Mouse (Mus musculus): ENCODE measurements around the gene Iscu. TPM values are rescaled to one million over a fixed set of nuclear protein-coding genes. Genes with fewer than 3 reads are reported as not detected.

Gene Iscu
- polyA plus RNA-seq (2016; fragmentation: Nextera tagmentation; extraction: Ambion mirVana), result 101 and 106 TPM in 2 replicates

GRCm38 (mm10) chr5:113772450-113772895 is at the start of gene Iscu, which contains the start of gene Sart3:
TSS of gene Iscu (plus strand) at chr5:113772748.
TSS of gene Sart3 (minus strand) at chr5:113772510.
- Histone ChIP-seq H3K4me1 (peaks cover 28% of the 10 kb centered on the region), H3K9ac (peak within 1 kb of the TSS; percentile 95), H3K4me2 (replicated peaks) (peak within 1 kb of the TSS; percentile 95), H3K4me3 (peak within 1 kb of the TSS; percentile 93), H3K27me3 (no peaks in the 10 kb centered on the region), H3K9me3 (replicated peaks) (no peaks in the 10 kb centered on the region), H3K27ac (peak within 1 kb of the TSS; percentile 98), H3K36me3 (peaks cover 51% of the 10 kb centered on the region)
- 0% methylated on average over 49 of the region's 49 CpGs for WGBS
- ATAC-seq (ENCODE audit: low FRiP score), result peak; percentile 85

- ATAC-seq (ENCODE audit: low FRiP score), result 0 out of 2 replicates have a peak, but pooled peaks have one; percentile 2
- no peaks in the 10 kb centered on the region for H3K9me3 ChIP-seq (replicated peaks)
- 31% methylated on average over 8 of the region's 8 CpGs for WGBS
- no peaks in the 10 kb centered on the region for H3K27me3 ChIP-seq
- no peak overlapping the region for H3K27ac ChIP-seq
- no peak overlapping the region for H3K4me2 ChIP-seq (replicated peaks)
- H3K4me1 ChIP-seq, result peaks cover 9% of the 10 kb centered on the region
- H3K36me3 ChIP-seq, result no peaks in the 10 kb centered on the region
- no peak overlapping the region for H3K9ac ChIP-seq
- H3K4me3 ChIP-seq, result no peak overlapping the region
Observed at GRCm38 (mm10) chr5:113723567-113724237, 48.8 kb upstream of the Iscu start.

GRCm38 (mm10) chr5:113724446-113724845 is 48.1 kb upstream of the Iscu start, which contains the start of gene 1700069L16Rik:
TSS of gene 1700069L16Rik (minus strand) at chr5:113724772.
- peak; percentile 69 for ATAC-seq (ENCODE audit: low FRiP score)

GRCm38 (mm10) chr5:113725417-113725816 is 47.1 kb upstream of the Iscu start:
- WGBS, result 52% methylated on average over 12 of the region's 12 CpGs
- no peaks in the 10 kb centered on the region for H3K36me3 ChIP-seq
- no peak for ATAC-seq (ENCODE audit: low FRiP score)

More at GRCm38 (mm10) chr5:113724446-113724845, 48.1 kb upstream of the Iscu start, which contains the start of gene 1700069L16Rik:
- no peaks in the 10 kb centered on the region for H3K27me3 ChIP-seq
- peaks cover 3% of the 10 kb centered on the region; the same call in 1 of the 2 replicates for H3K4me1 ChIP-seq
- no peak within 1 kb of the TSS for H3K4me2 ChIP-seq (replicated peaks)
- 4% methylated on average over 15 of the region's 15 CpGs for WGBS
- H3K9me3 ChIP-seq (replicated peaks), result no peaks in the 10 kb centered on the region
- no peak within 1 kb of the TSS for H3K27ac ChIP-seq
- no peak within 1 kb of the TSS for H3K9ac ChIP-seq
- H3K4me3 ChIP-seq, result no peak within 1 kb of the TSS
- H3K36me3 ChIP-seq, result no peaks in the 10 kb centered on the region

GRCm38 (mm10) chr5:113726618-113727017 is 45.9 kb upstream of the Iscu start:
- H3K27ac ChIP-seq, result no peak overlapping the region
- H3K4me2 ChIP-seq (replicated peaks), result no peak overlapping the region
- no peaks in the 10 kb centered on the region for H3K27me3 ChIP-seq
- H3K9me3 ChIP-seq (replicated peaks), result no peaks in the 10 kb centered on the region
- H3K36me3 ChIP-seq, result no peaks in the 10 kb centered on the region
- peaks cover 5% of the 10 kb centered on the region for H3K4me1 ChIP-seq
- H3K9ac ChIP-seq, result no peak overlapping the region
- WGBS, result 78% methylated on average over 6 of the region's 6 CpGs
- H3K4me3 ChIP-seq, result no peak overlapping the region
- ATAC-seq (ENCODE audit: low FRiP score), result no peak

More at GRCm38 (mm10) chr5:113725417-113725816, 47.1 kb upstream of the Iscu start:
- no peak overlapping the region for H3K4me2 ChIP-seq (replicated peaks)
- H3K27ac ChIP-seq, result no peak overlapping the region
- H3K27me3 ChIP-seq, result no peaks in the 10 kb centered on the region
- H3K4me1 ChIP-seq, result peaks cover under 1% of the 10 kb centered on the region; the same call in 1 of the 2 replicates
- H3K9ac ChIP-seq, result no peak overlapping the region
- H3K9me3 ChIP-seq (replicated peaks), result no peaks in the 10 kb centered on the region
- no peak overlapping the region for H3K4me3 ChIP-seq

- ATAC-seq (ENCODE audit: low FRiP score), result no peak
- Histone ChIP-seq H3K9ac (no peak overlapping the region), H3K4me3 (no peak overlapping the region), H3K4me2 (replicated peaks) (no peak overlapping the region), H3K27me3 (no peaks in the 10 kb centered on the region), H3K27ac (no peak overlapping the region), H3K4me1 (peaks cover 5% of the 10 kb centered on the region), H3K9me3 (replicated peaks) (no peaks in the 10 kb centered on the region), H3K36me3 (no peaks in the 10 kb centered on the region)
- 73% methylated on average over 12 of the region's 12 CpGs for WGBS
Observed at GRCm38 (mm10) chr5:113727238-113727637, 45.3 kb upstream of the Iscu start.

- Histone ChIP-seq H3K4me3 (no peak overlapping the region), H3K9ac (no peak overlapping the region), H3K27me3 (no peaks in the 10 kb centered on the region), H3K4me1 (peaks cover 5% of the 10 kb centered on the region), H3K36me3 (no peaks in the 10 kb centered on the region), H3K9me3 (replicated peaks) (no peaks in the 10 kb centered on the region), H3K27ac (no peak overlapping the region), H3K4me2 (replicated peaks) (no peak overlapping the region)
- 74% methylated on average over 7 of the region's 7 CpGs for WGBS
- ATAC-seq (ENCODE audit: low FRiP score), result no peak
Observed at GRCm38 (mm10) chr5:113728011-113728410, 44.5 kb upstream of the Iscu start.

- H3K27me3 ChIP-seq, result no peaks in the 10 kb centered on the region
- H3K4me2 ChIP-seq (replicated peaks), result no peak overlapping the region
- ATAC-seq (ENCODE audit: low FRiP score), result no peak
- H3K9ac ChIP-seq, result no peak overlapping the region
- no peaks in the 10 kb centered on the region for H3K36me3 ChIP-seq
- H3K4me1 ChIP-seq, result peaks cover 5% of the 10 kb centered on the region
- no peak overlapping the region for H3K27ac ChIP-seq
- 86% methylated on average over 7 of the region's 7 CpGs for WGBS
- H3K9me3 ChIP-seq (replicated peaks), result no peaks in the 10 kb centered on the region
- no peak overlapping the region for H3K4me3 ChIP-seq
Observed at GRCm38 (mm10) chr5:113728691-113729090, 43.9 kb upstream of the Iscu start.

GRCm38 (mm10) chr5:113730641-113731121 is 41.9 kb upstream of the Iscu start:
- Histone ChIP-seq H3K27me3 (no peaks in the 10 kb centered on the region), H3K9ac (no peak overlapping the region), H3K4me2 (replicated peaks) (no peak overlapping the region), H3K4me1 (peaks cover 8% of the 10 kb centered on the region; the same call in 1 of the 2 replicates), H3K36me3 (no peaks in the 10 kb centered on the region), H3K27ac (no peak overlapping the region), H3K9me3 (replicated peaks) (no peaks in the 10 kb centered on the region), H3K4me3 (no peak overlapping the region)
- WGBS, result 63% methylated on average over 7 of the region's 7 CpGs
- no peak for ATAC-seq (ENCODE audit: low FRiP score)

- no peak overlapping the region for H3K4me2 ChIP-seq (replicated peaks)
- H3K27ac ChIP-seq, result no peak overlapping the region
- no peaks in the 10 kb centered on the region for H3K9me3 ChIP-seq (replicated peaks)
- no peaks in the 10 kb centered on the region for H3K36me3 ChIP-seq
- H3K27me3 ChIP-seq, result no peaks in the 10 kb centered on the region
- WGBS, result 94% methylated on average over 7 of the region's 7 CpGs
- H3K4me3 ChIP-seq, result no peak overlapping the region
- H3K9ac ChIP-seq, result no peak overlapping the region
- H3K4me1 ChIP-seq, result peaks cover 9% of the 10 kb centered on the region
- no peak for ATAC-seq (ENCODE audit: low FRiP score)
Observed at GRCm38 (mm10) chr5:113731174-113731573, 41.4 kb upstream of the Iscu start.

GRCm38 (mm10) chr5:113732182-113732581 is 40.4 kb upstream of the Iscu start:
- H3K27me3 ChIP-seq, result no peaks in the 10 kb centered on the region
- no peaks in the 10 kb centered on the region for H3K36me3 ChIP-seq
- no peaks in the 10 kb centered on the region for H3K9me3 ChIP-seq (replicated peaks)
- ATAC-seq (ENCODE audit: low FRiP score), result no peak
- 27% methylated on average over 6 of the region's 6 CpGs for WGBS
- no peak overlapping the region for H3K4me3 ChIP-seq
- H3K9ac ChIP-seq, result no peak overlapping the region
- no peak overlapping the region for H3K4me2 ChIP-seq (replicated peaks)
- peaks cover 18% of the 10 kb centered on the region for H3K4me1 ChIP-seq
- no peak overlapping the region for H3K27ac ChIP-seq

GRCm38 (mm10) chr5:113734376-113734775 is 38.2 kb upstream of the Iscu start:
- Histone ChIP-seq H3K4me1 (peaks cover 20% of the 10 kb centered on the region), H3K9ac (no peak overlapping the region), H3K27ac (0 out of 2 replicates have a peak overlapping the region, but pooled peaks have one; percentile 94), H3K27me3 (no peaks in the 10 kb centered on the region), H3K9me3 (replicated peaks) (no peaks in the 10 kb centered on the region), H3K36me3 (peaks cover 20% of the 10 kb centered on the region), H3K4me3 (no peak overlapping the region), H3K4me2 (replicated peaks) (no peak overlapping the region)
- WGBS, result 72% methylated on average over 5 of the region's 5 CpGs
- ATAC-seq (ENCODE audit: low FRiP score), result no peak
